Mouse (Mus musculus): ENCODE data around the gene Itpr1.
"Not testable (repeated sequence)": the region's sequence is repeated elsewhere in the genome, so short reads cannot be mapped to it uniquely, and the experiment has no call there.

Gene Itpr1

DNA sequence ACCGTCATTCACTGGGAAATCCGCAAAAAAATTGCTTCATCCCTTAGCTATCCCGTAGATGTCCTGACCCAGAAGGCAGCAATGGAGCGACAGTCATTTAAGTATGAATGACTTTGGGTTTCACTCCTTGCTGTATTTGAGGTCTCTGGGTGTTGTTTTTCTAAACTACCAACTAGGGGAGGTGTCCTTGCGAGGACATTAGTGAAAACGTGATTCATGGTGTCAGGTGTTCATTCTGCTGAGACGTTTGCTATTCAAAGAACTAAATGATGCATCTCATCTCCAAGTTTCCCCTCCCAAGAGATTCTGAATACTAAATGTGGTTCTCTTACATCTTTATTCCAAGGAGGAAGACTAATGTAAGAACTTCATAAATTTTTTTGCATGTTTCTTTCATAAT is 332.0 kb downstream of the Itpr1 start:
- DNase-seq (ENCODE audit: low read depth, low spot score) = no peak

- DNase-seq (ENCODE audit: low read depth, low spot score) = no peak
These were observed 332.6 kb downstream of the Itpr1 start for GRCm38 (mm10) chr6:108545464-108545863.

GRCm38 (mm10) chr6:108548413-108548812 is 335.5 kb downstream of the Itpr1 start:
- DNase-seq (ENCODE audit: low read depth, low spot score) = no peak

- peak; percentile 88 for DNase-seq (ENCODE audit: low read depth, low spot score)
These were observed 336.6 kb downstream of the Itpr1 start for GRCm38 (mm10) chr6:108549495-108549935.

- peak; percentile 36 for DNase-seq (ENCODE audit: low read depth, low spot score)
These were observed 339.1 kb downstream of the Itpr1 start for GRCm38 (mm10) chr6:108551725-108552620.

DNA sequence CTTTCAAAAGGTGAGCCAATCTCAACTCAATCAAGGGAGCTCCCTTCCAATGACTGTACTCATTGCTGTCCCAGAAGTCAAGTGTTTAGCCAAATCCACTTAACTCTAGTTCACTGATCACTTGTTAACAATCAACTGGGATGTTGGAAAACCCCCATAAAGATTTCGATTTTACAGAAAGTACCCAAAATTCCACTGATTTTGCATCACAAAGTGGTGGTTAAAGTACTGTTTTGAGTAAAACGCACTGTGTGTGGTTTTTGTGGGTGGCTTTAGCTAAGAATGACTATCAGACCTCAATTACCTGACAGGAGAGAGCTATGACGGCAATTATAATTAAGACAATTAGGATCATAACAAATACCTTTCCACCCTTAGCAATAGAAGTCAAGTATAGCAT is 340.1 kb downstream of the Itpr1 start:
- peak; percentile 84 for DNase-seq (ENCODE audit: low read depth, low spot score)

DNA sequence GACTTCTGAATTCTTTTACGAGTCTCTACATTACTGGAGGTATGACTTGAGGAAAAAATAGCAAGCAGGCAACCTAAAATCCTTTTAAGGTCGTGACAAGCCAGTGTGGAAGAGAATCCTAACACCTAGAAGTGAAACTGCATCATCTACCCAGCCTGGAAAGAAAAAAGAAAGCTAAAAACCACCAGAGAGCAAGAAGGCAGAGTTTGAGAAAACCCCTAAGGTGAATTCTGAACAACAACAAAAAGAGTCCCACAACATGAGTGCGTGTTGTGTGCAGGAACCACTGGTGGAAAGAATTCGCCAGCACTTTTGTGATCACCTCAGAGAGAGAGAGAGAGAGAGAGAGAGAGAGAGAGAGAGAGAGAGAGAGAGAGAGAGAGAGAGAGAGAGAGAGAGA is 340.6 kb downstream of the Itpr1 start:
- peak; percentile 85 for DNase-seq (ENCODE audit: low read depth, low spot score)

DNA sequence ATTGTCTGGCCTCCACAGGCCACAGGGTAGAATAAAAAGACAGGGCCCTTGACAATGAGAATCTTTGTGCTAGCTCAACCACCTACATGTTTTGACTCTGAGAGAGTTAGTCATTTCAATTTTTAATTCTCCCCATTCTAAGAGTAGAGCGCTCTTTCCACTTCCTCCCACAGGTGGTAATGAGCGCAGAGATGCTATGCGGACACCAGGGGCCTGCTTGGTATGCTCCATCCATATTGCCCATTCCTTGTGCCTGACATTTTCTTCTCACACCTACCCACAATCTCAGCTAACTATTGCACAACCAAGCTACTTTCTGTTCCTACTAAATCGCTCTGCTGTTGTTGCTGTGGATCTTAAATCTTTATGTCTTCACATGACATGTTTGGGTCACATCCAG is 341.5 kb downstream of the Itpr1 start:
- DNase-seq (ENCODE audit: low read depth, low spot score) = peak; percentile 56

DNA sequence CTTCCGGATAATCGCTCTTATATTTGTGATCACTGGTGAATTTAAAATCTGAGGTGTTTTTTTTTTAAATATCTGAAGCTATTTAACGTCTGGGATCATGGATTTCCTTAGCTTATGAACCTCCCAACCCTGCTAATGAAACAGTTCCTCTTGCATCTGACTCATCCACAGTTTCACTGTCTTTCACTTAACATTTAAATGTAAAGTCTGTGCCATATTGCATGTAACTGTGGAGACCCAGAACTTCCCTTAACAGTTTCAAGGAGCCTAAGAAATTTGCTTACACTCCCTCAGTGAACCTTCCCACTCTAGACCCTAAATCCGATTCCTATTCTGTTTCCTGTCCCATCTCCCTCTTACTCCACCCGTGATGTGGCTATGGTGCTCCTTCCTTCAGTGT is 342.0 kb downstream of the Itpr1 start:
- no peak for DNase-seq (ENCODE audit: low read depth, low spot score)

DNA sequence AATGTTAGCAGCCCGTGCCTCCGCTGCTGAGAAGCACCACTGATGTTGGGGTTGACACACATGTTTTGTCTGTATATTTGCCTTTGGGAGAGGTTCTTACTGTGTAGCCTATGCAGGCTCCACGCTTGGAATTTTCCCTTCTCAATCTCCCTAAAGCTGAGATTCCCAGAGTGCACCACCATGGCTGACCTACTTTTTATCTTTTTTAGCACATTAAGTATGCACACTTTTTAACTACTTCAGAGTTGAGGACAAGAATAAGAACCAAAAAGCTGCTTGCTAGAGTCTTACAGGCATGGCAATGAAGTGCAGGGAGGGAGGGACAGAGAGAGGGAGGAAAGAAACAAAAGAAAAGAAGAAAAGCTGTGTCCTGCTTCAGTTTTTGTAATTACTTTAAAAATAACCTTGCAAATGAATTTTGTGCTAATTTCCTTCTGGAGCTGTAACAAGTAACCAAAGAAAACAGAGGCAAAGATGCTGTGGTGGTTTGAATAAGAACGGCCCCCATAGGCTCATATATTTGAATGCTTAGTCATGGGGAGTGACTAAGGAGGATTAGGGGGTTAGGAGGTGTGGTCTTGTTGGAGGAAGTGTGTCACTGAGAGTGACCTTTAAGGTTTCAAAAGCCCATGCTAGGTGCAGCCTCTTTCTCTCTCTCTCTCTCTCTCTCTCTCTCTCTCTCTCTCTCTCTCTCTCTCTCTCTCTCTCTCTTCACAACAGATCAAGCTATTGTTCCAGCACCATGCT is 344.9 kb downstream of the Itpr1 start:
- DNase-seq (ENCODE audit: low read depth, low spot score) = no peak

GRCm38 (mm10) chr6:108559226-108559625 is 346.3 kb downstream of the Itpr1 start:
- DNase-seq (ENCODE audit: low read depth, low spot score) = not testable (repeated sequence)

DNA sequence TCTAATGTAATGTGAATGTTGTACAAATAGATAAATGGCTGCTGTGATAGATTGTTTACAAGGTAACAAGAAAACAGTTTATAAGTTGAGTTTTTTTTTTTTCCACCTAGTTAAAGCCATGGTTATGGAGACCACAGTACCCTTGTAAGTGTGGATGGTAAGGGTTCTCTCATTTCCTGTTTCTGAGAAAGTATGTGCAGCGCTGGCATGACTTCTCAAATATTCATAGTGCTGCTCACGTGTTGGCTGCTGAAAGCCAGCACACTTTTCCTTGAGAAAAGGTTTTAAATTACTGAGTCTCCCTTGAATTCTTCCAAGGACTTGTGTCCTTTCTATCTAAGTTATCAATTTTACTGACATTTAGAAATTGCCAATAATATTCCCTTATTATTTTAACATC is 350.1 kb downstream of the Itpr1 start:
- DNase-seq (ENCODE audit: low read depth, low spot score) = no peak

DNA sequence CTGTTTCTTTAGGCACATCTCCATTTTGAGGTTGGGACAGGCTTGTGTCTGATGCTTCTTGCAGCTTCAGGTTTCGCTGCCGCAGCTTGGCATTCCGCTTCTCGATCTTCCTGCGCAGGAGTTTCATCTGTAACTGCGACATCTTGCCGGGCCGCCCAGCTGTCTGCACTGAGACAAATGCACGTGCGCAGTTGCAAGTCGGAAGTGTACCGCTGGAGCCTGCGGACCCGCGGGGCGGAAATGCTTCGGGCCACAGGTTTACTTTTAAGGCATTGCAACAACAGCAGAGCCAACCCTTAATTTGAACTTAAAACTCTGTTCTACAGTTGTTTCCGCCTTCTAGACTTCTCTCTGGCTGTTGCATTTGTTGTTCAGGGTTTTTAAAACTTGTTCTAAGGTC is 352.6 kb downstream of the Itpr1 start:
- not testable (repeated sequence) for DNase-seq (ENCODE audit: low read depth, low spot score)

- no peak for DNase-seq (ENCODE audit: low read depth, low spot score)
These were observed 353.7 kb downstream of the Itpr1 start for GRCm38 (mm10) chr6:108566549-108566948.

GRCm38 (mm10) chr6:108569460-108570187 is 356.7 kb downstream of the Itpr1 start:
- no peak for DNase-seq (ENCODE audit: low read depth, low spot score)

- peak; percentile 50 for DNase-seq (ENCODE audit: low read depth, low spot score)
These were observed 357.6 kb downstream of the Itpr1 start for GRCm38 (mm10) chr6:108570351-108571041.

- peak; percentile 81 for DNase-seq (ENCODE audit: low read depth, low spot score)
These were observed 358.2 kb downstream of the Itpr1 start for GRCm38 (mm10) chr6:108571042-108571590.

GRCm38 (mm10) chr6:108572646-108573045 is 359.8 kb downstream of the Itpr1 start:
- peak; percentile 38 for DNase-seq (ENCODE audit: low read depth, low spot score)

DNA sequence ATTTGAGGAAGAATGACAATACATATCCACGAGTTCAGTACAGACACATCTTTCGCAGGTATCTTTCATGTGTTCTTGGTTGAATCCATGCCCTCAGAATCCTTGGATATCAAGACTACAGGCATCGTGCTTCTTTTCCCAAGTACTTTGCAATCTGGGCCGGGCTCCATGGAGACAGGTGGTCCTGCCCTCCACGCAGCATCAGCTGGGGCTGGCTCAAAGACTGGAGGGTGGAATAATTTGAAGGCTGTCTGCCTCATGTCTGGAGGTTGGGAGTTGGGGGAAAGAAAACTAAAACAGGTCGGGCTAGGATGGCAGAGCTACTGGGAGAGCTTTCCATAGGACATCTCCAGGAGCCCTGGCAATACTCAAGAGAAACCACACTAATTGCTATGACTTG is 364.2 kb downstream of the Itpr1 start:
- no peak for DNase-seq (ENCODE audit: low read depth, low spot score)

GRCm38 (mm10) chr6:108588426-108588825 is 375.5 kb downstream of the Itpr1 start:
- no peak for DNase-seq (ENCODE audit: low read depth, low spot score)

GRCm38 (mm10) chr6:108592227-108592626 is 379.3 kb downstream of the Itpr1 start:
- DNase-seq (ENCODE audit: low read depth, low spot score) = no peak
